Mouse (Mus musculus): ENCODE results near the gene Ccdc69.

- TF ChIP-seq CTCF (IDR thresholded peaks at IDR 0.05; ENCODE audit: low read depth) (no peak), EP300 (optimal IDR thresholded peaks at IDR 0.05) (no peak)
These were observed 42.9 kb upstream of the Ccdc69 start for GRCm38 (mm10) chr11:55120821-55121271.
